Mouse (Mus musculus): ENCODE data around the gene Hsd17b2. TPM values are rescaled to one million over a fixed set of nuclear protein-coding genes. Genes with fewer than 3 reads are reported as not detected.

Gene Hsd17b2
- total RNA-seq (2014; rRNA removed) (2.0 TPM in 1 of 2 replicates, not detected in the other), polyA plus RNA-seq (2015; fragmentation: Nextera tagmentation; extraction: Ambion mirVana) (1.1 TPM in 2 replicates)

DNA sequence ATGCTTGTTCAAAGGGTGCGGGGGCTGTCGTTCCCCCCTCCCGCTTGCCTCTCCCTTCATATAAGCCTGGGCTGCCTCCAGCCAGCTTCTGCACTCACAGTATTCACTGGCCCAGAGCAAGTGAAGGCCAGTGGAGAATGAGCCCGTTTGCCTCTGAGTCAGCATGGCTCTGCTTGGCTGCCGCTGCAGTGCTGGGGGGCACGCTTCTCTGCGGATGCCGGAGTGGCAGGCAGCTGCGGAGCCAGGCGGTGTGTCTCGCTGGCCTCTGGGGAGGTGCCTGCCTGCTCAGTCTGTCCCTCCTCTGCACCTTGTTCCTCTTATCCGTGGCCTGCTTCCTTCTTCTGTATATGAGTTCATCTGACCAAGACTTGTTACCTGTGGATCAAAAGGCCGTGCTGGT, at the start of gene Hsd17b2:
Hsd17b2 (plus strand) TSS at position 46 of the 400 bp plus-strand sequence.
- TF ChIP-seq CTCF (IDR thresholded peaks at IDR 0.05; ENCODE audit: low read depth) = no peak
- 47% methylated on average over 13 of the region's 13 CpGs for WGBS
- Histone ChIP-seq H3K9me3 (ENCODE audit: low read length) (no peaks in the 10 kb centered on the region), H3K4me2 (ENCODE audit: low read depth, low read length) (no peak within 1 kb of the TSS), H3K9ac (replicated peaks; ENCODE audit: low read length) (no peak within 1 kb of the TSS), H3K27ac (no peak within 1 kb of the TSS), H3K4me1 (ENCODE audit: insufficient read depth, low read length) (peaks cover 5% of the 10 kb centered on the region; the same call in 1 of the 2 replicates), H3K36me3 (ENCODE audit: insufficient read depth, low read length) (no peaks in the 10 kb centered on the region), H3K4me3 (ENCODE audit: low read length) (no peak within 1 kb of the TSS), H3K27me3 (ENCODE audit: insufficient read depth, low read length) (no peaks in the 10 kb centered on the region)
- ATAC-seq = no peak
- peak; percentile 19 for DNase-seq (ENCODE audit: low spot score)

DNA sequence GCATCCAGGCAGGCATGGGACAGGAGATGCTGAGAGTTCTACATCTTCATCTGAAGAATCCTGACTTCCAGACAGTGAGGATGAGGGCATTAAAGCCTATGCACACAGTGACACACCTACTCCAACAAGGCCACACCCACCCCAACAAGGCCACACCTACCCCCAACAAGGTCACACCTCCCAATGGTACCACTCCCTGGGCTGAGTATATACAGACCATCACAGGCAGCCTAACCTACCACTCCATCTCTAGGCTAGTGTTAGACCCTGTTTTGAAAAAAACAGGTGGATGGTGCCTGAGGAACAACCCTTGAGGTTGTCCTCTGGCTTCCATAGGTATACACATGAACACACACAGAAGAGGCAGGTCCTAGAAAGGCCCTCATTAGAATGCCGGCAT, 49.4 kb upstream of the Hsd17b2 start:
- 82% methylated on average over 1 of the region's 1 CpGs for WGBS
- Histone ChIP-seq H3K27ac (no peak overlapping the region), H3K4me2 (ENCODE audit: low read depth, low read length) (no peak overlapping the region), H3K36me3 (ENCODE audit: insufficient read depth, low read length) (no peaks in the 10 kb centered on the region), H3K4me3 (ENCODE audit: low read length) (no peak overlapping the region), H3K9ac (replicated peaks; ENCODE audit: low read length) (no peak overlapping the region), H3K27me3 (ENCODE audit: insufficient read depth, low read length) (no peaks in the 10 kb centered on the region), H3K9me3 (ENCODE audit: low read length) (peaks cover 4% of the 10 kb centered on the region; the same call in 1 of the 2 replicates), H3K4me1 (ENCODE audit: insufficient read depth, low read length) (no peaks in the 10 kb centered on the region)
- no peak for ATAC-seq
- DNase-seq (ENCODE audit: low spot score) = no peak
- TF ChIP-seq CTCF (IDR thresholded peaks at IDR 0.05; ENCODE audit: low read depth) = no peak

GRCm38 (mm10) chr8:117658990-117659389, 42.7 kb upstream of the Hsd17b2 start:
- Histone ChIP-seq H3K4me3 (ENCODE audit: low read length) (no peak overlapping the region), H3K9ac (replicated peaks; ENCODE audit: low read length) (no peak overlapping the region), H3K4me2 (ENCODE audit: low read depth, low read length) (no peak overlapping the region), H3K27me3 (ENCODE audit: insufficient read depth, low read length) (no peaks in the 10 kb centered on the region; the same call in 1 of the 2 replicates), H3K9me3 (ENCODE audit: low read length) (no peaks in the 10 kb centered on the region), H3K4me1 (ENCODE audit: insufficient read depth, low read length) (peaks cover 12% of the 10 kb centered on the region; the same call in 1 of the 2 replicates), H3K27ac (no peak overlapping the region), H3K36me3 (ENCODE audit: insufficient read depth, low read length) (no peaks in the 10 kb centered on the region)
- peak; percentile 44 for TF ChIP-seq CTCF (IDR thresholded peaks at IDR 0.05; ENCODE audit: low read depth)
- 76% methylated on average over 7 of the region's 7 CpGs for WGBS
- no peak for ATAC-seq
- DNase-seq (ENCODE audit: low spot score) = no peak

DNA sequence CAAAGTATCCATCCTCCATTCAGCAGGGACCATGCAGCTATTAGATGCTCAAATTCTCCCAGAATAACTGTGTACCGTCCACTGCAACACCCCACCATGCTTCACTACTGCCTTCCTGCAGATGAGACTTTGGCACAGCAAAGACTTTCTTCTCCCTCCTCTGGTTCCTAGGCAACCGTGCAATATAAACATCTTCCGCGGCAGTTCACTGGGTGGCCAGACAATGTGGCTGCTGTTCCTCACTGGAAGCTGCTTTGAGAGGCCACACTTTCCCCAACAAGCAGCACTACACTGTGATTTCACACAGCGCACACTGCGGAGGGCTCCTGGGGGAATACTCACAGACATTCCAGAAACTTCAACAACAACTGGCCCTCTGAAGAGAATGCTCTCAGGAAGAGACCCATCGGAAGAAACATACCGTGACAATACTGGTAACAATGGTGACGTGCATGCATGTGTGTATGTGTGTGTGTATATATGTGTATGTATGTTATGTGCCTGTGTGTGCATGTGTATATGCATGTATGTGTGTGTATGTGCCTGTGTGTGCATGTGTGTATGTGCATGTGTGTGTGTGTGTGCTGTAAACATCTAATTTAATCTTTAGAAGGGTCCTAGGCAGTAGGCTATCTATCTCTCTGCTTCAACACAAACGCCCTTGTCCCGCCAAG, 41.2 kb upstream of the Hsd17b2 start:
- no peak overlapping the region for H3K27ac ChIP-seq
- H3K36me3 ChIP-seq (ENCODE audit: insufficient read depth, low read length) = no peaks in the 10 kb centered on the region
- H3K9me3 ChIP-seq (ENCODE audit: low read length) = no peaks in the 10 kb centered on the region
- H3K27me3 ChIP-seq (ENCODE audit: insufficient read depth, low read length) = no peaks in the 10 kb centered on the region; the same call in 1 of the 2 replicates
- DNase-seq (ENCODE audit: low spot score) = peak; percentile 77
- peak overlapping the region; percentile 2; the same call in 1 of the 2 replicates for H3K4me2 ChIP-seq (ENCODE audit: low read depth, low read length)
- ATAC-seq = peak; percentile 85
- no peak overlapping the region for H3K4me3 ChIP-seq (ENCODE audit: low read length)
- TF ChIP-seq CTCF (IDR thresholded peaks at IDR 0.05; ENCODE audit: low read depth) = no peak; the same call in 1 of the 2 replicates
- H3K9ac ChIP-seq (replicated peaks; ENCODE audit: low read length) = no peak overlapping the region
- peaks cover 12% of the 10 kb centered on the region; the same call in 1 of the 2 replicates for H3K4me1 ChIP-seq (ENCODE audit: insufficient read depth, low read length)
- 21% methylated on average over 11 of the region's 11 CpGs for WGBS

- ATAC-seq = no peak
Observed at GRCm38 (mm10) chr8:117667349-117668124, 34.2 kb upstream of the Hsd17b2 start.

DNA sequence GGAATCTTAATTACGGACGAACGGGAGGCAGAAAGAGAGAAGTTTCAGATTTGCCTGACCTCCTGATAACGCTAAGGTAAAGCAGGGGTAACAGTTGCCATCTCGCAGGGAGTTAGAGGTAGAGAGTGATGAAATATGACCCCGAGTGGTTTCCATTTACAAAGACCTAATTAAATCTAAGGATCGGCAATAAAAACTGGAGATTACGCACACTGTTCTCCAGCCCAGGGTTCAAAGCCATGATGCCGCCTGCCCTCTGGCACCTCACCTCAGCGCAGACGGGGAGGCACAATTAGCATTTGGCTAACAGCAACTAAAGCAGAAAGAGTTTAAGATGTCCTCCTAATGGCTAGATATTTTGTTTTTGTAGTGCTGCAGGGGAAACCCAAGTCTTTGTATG, 31.2 kb upstream of the Hsd17b2 start:
- no peak for TF ChIP-seq CTCF (IDR thresholded peaks at IDR 0.05; ENCODE audit: low read depth)
- ATAC-seq = no peak
- Histone ChIP-seq H3K4me3 (ENCODE audit: low read length) (no peak overlapping the region), H3K36me3 (ENCODE audit: insufficient read depth, low read length) (no peaks in the 10 kb centered on the region), H3K4me2 (ENCODE audit: low read depth, low read length) (no peak overlapping the region), H3K4me1 (ENCODE audit: insufficient read depth, low read length) (no peaks in the 10 kb centered on the region), H3K9me3 (ENCODE audit: low read length) (no peaks in the 10 kb centered on the region), H3K27me3 (ENCODE audit: insufficient read depth, low read length) (no peaks in the 10 kb centered on the region), H3K27ac (no peak overlapping the region), H3K9ac (replicated peaks; ENCODE audit: low read length) (no peak overlapping the region)
- WGBS = 45% methylated on average over 11 of the region's 11 CpGs
- no peak for DNase-seq (ENCODE audit: low spot score)

More at GRCm38 (mm10) chr8:117667349-117668124, 34.2 kb upstream of the Hsd17b2 start:
- Histone ChIP-seq H3K27me3 (ENCODE audit: insufficient read depth, low read length) (no peaks in the 10 kb centered on the region), H3K9ac (replicated peaks; ENCODE audit: low read length) (no peak overlapping the region), H3K9me3 (ENCODE audit: low read length) (no peaks in the 10 kb centered on the region), H3K4me2 (ENCODE audit: low read depth, low read length) (no peak overlapping the region), H3K4me1 (ENCODE audit: insufficient read depth, low read length) (no peaks in the 10 kb centered on the region), H3K27ac (no peak overlapping the region), H3K4me3 (ENCODE audit: low read length) (no peak overlapping the region), H3K36me3 (ENCODE audit: insufficient read depth, low read length) (no peaks in the 10 kb centered on the region)
- DNase-seq (ENCODE audit: low spot score) = no peak
- WGBS = 84% methylated on average over 13 of the region's 13 CpGs
- no peak for TF ChIP-seq CTCF (IDR thresholded peaks at IDR 0.05; ENCODE audit: low read depth)
